ENCODE assay signal across 26 mouse cellular contexts in the genomic region with DNA sequence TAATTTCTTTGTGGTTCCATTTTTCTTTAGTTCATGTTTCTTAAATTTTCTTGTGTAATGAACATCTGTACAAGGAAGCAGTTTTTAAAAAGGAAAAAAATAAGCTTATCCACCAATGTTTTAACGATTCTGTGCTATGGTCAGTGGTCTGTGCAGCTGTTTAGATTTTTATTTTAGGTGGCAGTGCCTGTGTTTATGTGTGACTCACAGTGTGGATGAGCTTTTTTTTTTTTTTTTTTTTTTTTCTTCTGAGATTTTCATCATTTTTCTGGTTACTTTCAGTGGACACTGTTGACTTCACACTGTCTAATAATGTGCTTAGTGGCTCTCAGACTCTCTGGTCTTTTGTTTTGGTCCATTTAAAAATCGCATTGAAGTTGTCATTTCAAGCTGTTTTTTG. TPM values are rescaled to one million over a fixed set of nuclear protein-coding genes. Genes with fewer than 3 reads are reported as not detected.
DNase-seq lines count a peak whose midpoint lies in the region; TF ChIP-seq lines count a peak whose summit lies in the region.
"Had no signal": no experiment of that assay in that cellular context is flagged by ENCODE, and none has a peak within 500 bp of the region (broad histone marks: within the 10 kb centered on the region; RNA-seq: fewer than 3 reads in every experiment).

No protein-coding gene starts in this region.

- H3K36me3 ChIP-seq in C2C12 (ENCODE audit: control insufficient read depth, insufficient read depth) (no peaks in the 10 kb centered on the region), MEL (ENCODE audit: control insufficient read depth in 1 of 2, insufficient read depth in 2 of 2, low read length in 2 of 2) (peaks cover 0 to 20% of the 10 kb centered on the region in 2 experiments; a peak in 2 of 4 replicates), myocyte (ENCODE audit: control insufficient read depth, insufficient read depth) (no peaks in the 10 kb centered on the region)
- H3K36me3 ChIP-seq: embryonic facial prominence, embryonic 10.5 days; embryonic facial prominence, embryonic 12.5 days; forebrain, embryonic 15.5 days had no signal

- H3ac ChIP-seq in C2C12 (ENCODE audit: control insufficient read depth, insufficient read length, low read depth): no peak overlapping the region
- H3ac ChIP-seq in myocyte (ENCODE audit: control insufficient read depth, insufficient read length): no peak overlapping the region

- peak; percentile 11 for DNase-seq in MEL (ENCODE audit: low read depth, low spot score)
- DNase-seq in frontal cortex, postnatal 14 days (ENCODE audit: low spot score in 2 of 2): no peak
- DNase-seq in right cerebral cortex, postnatal 14 days: no peak
- DNase-seq in frontal cortex, postnatal 10 days (ENCODE audit: low spot score in 2 of 2): no peak
- DNase-seq: adrenal gland, adult 8-10 months; adrenal gland, postnatal 14 days; adrenal gland, postnatal 36 days; B cell, adult 2 months; cerebellum, adult 11-12 months; cerebellum, adult 2 months; cerebellum, adult 9-10 months; cerebellum, postnatal 10 days; cerebellum, postnatal 25 days; forebrain, postnatal 0 days had no signal

- H3K27me3 ChIP-seq in C2C12 (ENCODE audit: control insufficient read depth, insufficient read depth, insufficient read length) (no peaks in the 10 kb centered on the region), MEL (ENCODE audit: control insufficient read depth in 1 of 2, insufficient read depth in 2 of 2, low read length in 2 of 2) (no peaks in the 10 kb centered on the region), myocyte (ENCODE audit: control insufficient read depth, insufficient read depth, insufficient read length) (no peaks in the 10 kb centered on the region)
- H3K27me3 ChIP-seq: embryonic facial prominence, embryonic 12.5 days; forebrain, embryonic 13.5 days; forebrain, embryonic 15.5 days; Patski had no signal

- no peak overlapping the region for H3K9ac ChIP-seq in MEL (ENCODE audit: control insufficient read depth, low read depth, low read length, poor library complexity, severe bottlenecking)
- H3K9ac ChIP-seq: embryonic facial prominence, embryonic 12.5 days; forebrain, embryonic 13.5 days; forebrain, embryonic 15.5 days; forebrain, postnatal 0 days had no signal

- TF ChIP-seq CTCF in C2C12 (IDR thresholded peaks at IDR 0.05; ENCODE audit: control insufficient read depth, insufficient read depth, insufficient read length) (no peak), MEL (IDR thresholded peaks at IDR 0.05 in 2 of 3, conservative IDR thresholded peaks at IDR 0.05 in 1 of 3; ENCODE audit: control insufficient read depth in 1 of 3, insufficient read depth in 1 of 3, low read depth in 2 of 3, low read length in 3 of 3, poor library complexity in 1 of 3, severe bottlenecking in 1 of 3) (no peak)

- H3K4me2 ChIP-seq in myocyte (ENCODE audit: low read depth): peak overlapping the region; percentile 68
- H3K4me2 ChIP-seq: embryonic facial prominence, embryonic 12.5 days; forebrain, embryonic 13.5 days; forebrain, embryonic 15.5 days had no signal

- peaks cover 7% of the 10 kb centered on the region in 2 experiments for H3K4me1 ChIP-seq in MEL (ENCODE audit: control insufficient read depth in 1 of 2, insufficient read depth in 2 of 2, low read length in 2 of 2)

- no peak for TF ChIP-seq POLR2A in MEL (IDR thresholded peaks at IDR 0.05; ENCODE audit: control insufficient read depth in 1 of 2, insufficient read depth in 1 of 2, low read depth in 1 of 2, low read length in 2 of 2, poor library complexity in 1 of 2)
- TF ChIP-seq POLR2A in myocyte (IDR thresholded peaks at IDR 0.05; ENCODE audit: insufficient read length, low read depth): no peak

- no peak overlapping the region for H3K27ac ChIP-seq in MEL (ENCODE audit: control insufficient read depth, low read depth, low read length)
- H3K27ac ChIP-seq: embryonic facial prominence, embryonic 10.5 days; embryonic facial prominence, embryonic 12.5 days; forebrain, embryonic 13.5 days; forebrain, embryonic 15.5 days had no signal

- no peaks in the 10 kb centered on the region for H3K9me3 ChIP-seq in MEL (replicated peaks; ENCODE audit: insufficient read depth, low read length)
- H3K9me3 ChIP-seq: embryonic facial prominence, embryonic 10.5 days; embryonic facial prominence, embryonic 12.5 days; forebrain, embryonic 13.5 days; forebrain, embryonic 15.5 days; G1E had no signal

- no peaks in the 10 kb centered on the region for H3K79me2 ChIP-seq in C2C12 (ENCODE audit: control insufficient read depth, insufficient read depth)
- peaks cover 6% of the 10 kb centered on the region; the same call in 1 of the 2 replicates for H3K79me2 ChIP-seq in MEL (ENCODE audit: control insufficient read depth, insufficient read depth, low read length, poor library complexity)
- peaks cover 7% of the 10 kb centered on the region for H3K79me2 ChIP-seq in myocyte (ENCODE audit: control insufficient read depth, insufficient read depth)

- H3K4me3 ChIP-seq in C2C12 (ENCODE audit: insufficient read depth, poor library complexity, severe bottlenecking) (no peak overlapping the region), MEL (ENCODE audit: control insufficient read depth in 1 of 2, insufficient read depth in 1 of 2, low read depth in 2 of 2, low read length in 2 of 2) (no peak overlapping the region), myocyte (no peak overlapping the region)
- H3K4me3 ChIP-seq: embryonic facial prominence, embryonic 10.5 days; embryonic facial prominence, embryonic 12.5 days; forebrain, embryonic 13.5 days; forebrain, embryonic 15.5 days had no signal

- no peak for TF ChIP-seq EP300 in MEL (IDR thresholded peaks at IDR 0.05; ENCODE audit: low read depth in 1 of 2, low read length in 2 of 2)

- H3K79me3 ChIP-seq in C2C12 (ENCODE audit: low read depth): no peaks in the 10 kb centered on the region

- TF ChIP-seq RAD21 in MEL (IDR thresholded peaks at IDR 0.05; ENCODE audit: low read depth, low read length): no peak

TF ChIP-seq in C2C12, 6 proteins besides CTCF, POLR2A, EP300 and RAD21:
- TF ChIP-seq FOSL1 (IDR thresholded peaks at IDR 0.05; ENCODE audit: insufficient read depth, low read length, poor library complexity, severe bottlenecking): peak; percentile 39
- TF ChIP-seq MYOD1 (IDR thresholded peaks at IDR 0.05; ENCODE audit: control insufficient read depth, insufficient read length, low read depth): peak; percentile 70
- TF ChIP-seq MAX (IDR thresholded peaks at IDR 0.05): no peak
- no peak for TF ChIP-seq CEBPB (IDR thresholded peaks at IDR 0.05; ENCODE audit: low read depth)
- no peak for TF ChIP-seq MYOG (IDR thresholded peaks at IDR 0.05; ENCODE audit: control insufficient read depth, extremely low read depth, insufficient read length)
- TF ChIP-seq USF1 (IDR thresholded peaks at IDR 0.05; ENCODE audit: low read depth): no peak
TF ChIP-seq in C2C12: peak in this region for 2.

TF ChIP-seq in MEL, 35 proteins besides CTCF, POLR2A, EP300 and RAD21:
- TF ChIP-seq TAL1 (IDR thresholded peaks at IDR 0.05; ENCODE audit: low read length) (no peak), UBTF (IDR thresholded peaks at IDR 0.05; ENCODE audit: borderline replicate concordance, insufficient read depth, low read depth, low read length) (no peak), TCF12 (IDR thresholded peaks at IDR 0.05; ENCODE audit: low read depth, low read length) (no peak), HCFC1 (IDR thresholded peaks at IDR 0.05; ENCODE audit: low read depth, low read length) (no peak), GATA1 (IDR thresholded peaks at IDR 0.05; ENCODE audit: low read depth, low read length) (no peak), SMC3 (IDR thresholded peaks at IDR 0.05; ENCODE audit: low read depth, low read length) (no peak), MXI1 (IDR thresholded peaks at IDR 0.05; ENCODE audit: low read depth, low read length) (no peak), ZNF384 (IDR thresholded peaks at IDR 0.05; ENCODE audit: low read depth, low read length) (peak; percentile 79), GABPA (IDR thresholded peaks at IDR 0.05; ENCODE audit: low read depth, low read length) (no peak), ETS1 (IDR thresholded peaks at IDR 0.05; ENCODE audit: low read depth, low read length) (0 out of 2 replicates have a peak, but pooled peaks have one; percentile 17), MEF2A (IDR thresholded peaks at IDR 0.05; ENCODE audit: extremely low read depth, insufficient replicate concordance, low read depth, low read length, poor library complexity, severe bottlenecking) (no peak)

TF ChIP-seq in myocyte, 11 proteins besides CTCF, POLR2A, EP300 and RAD21:
- no peak for TF ChIP-seq MAX (IDR thresholded peaks at IDR 0.05; ENCODE audit: low read depth)
- peak; percentile 13 for TF ChIP-seq TCF12 (IDR thresholded peaks at IDR 0.05; ENCODE audit: insufficient read depth, poor library complexity, severe bottlenecking)
- TF ChIP-seq E2F4 (IDR thresholded peaks at IDR 0.05; ENCODE audit: insufficient read depth): no peak
- peak in 2 of 3 experiments; percentile 7 to 32 for TF ChIP-seq MYOD1 (IDR thresholded peaks at IDR 0.05; ENCODE audit: control insufficient read depth in 1 of 3, insufficient read length in 2 of 3, low read depth in 2 of 3)

RNA-seq across cellular contexts. Expression of a gene that starts 56.8 kb away (rescaled TPM):
- not detected for polyA plus RNA-seq in C2C12 (2012; fragmentation: generic; extraction: Trizol)
- not detected in 2 replicates for total RNA-seq in MEL (2012; rRNA removed)
- not detected for polyA plus RNA-seq in MEL (2012; ENCODE audit: insufficient read depth in 1 of 2, insufficient read length in 2 of 2, low read depth in 1 of 2, low replicate concordance in 2 of 2, missing spikeins in 1 of 2)
- not detected for polyA plus RNA-seq in myocyte (2012; fragmentation: generic; extraction: Trizol)
- total RNA-seq: adrenal gland, postnatal 14 days; adrenal gland, postnatal 36 days; forebrain, postnatal 0 days; G1E had no signal
- polyA plus RNA-seq: activated CD4-positive, CD25-positive, alpha-beta regulatory T cell, adult 4 months; cerebellum, adult 2 months; cortical plate, adult 2 months; embryonic facial prominence, embryonic 10.5 days; embryonic facial prominence, embryonic 12.5 days; embryonic facial prominence, embryonic 14.5 days; forebrain, embryonic 11.5 days; forebrain, embryonic 13.5 days; forebrain, embryonic 15.5 days; forebrain, postnatal 0 days; G1E; Patski had no signal
